Mouse (Mus musculus) C2C12 (cell line): ENCODE results near the gene Gal3st4. TPM values are rescaled to one million over a fixed set of nuclear protein-coding genes. Genes with fewer than 3 reads are reported as not detected.

Experiments used
- H3K27me3 ChIP-seq: one replicate; pipeline ENCODE4 v1.6.1; 2011; ENCODE audit not compliant: control insufficient read depth, insufficient read depth, insufficient read length
- H3K36me3 ChIP-seq: one replicate; pipeline ENCODE4 v1.6.1; 2011; ENCODE audit not compliant: control insufficient read depth, insufficient read depth
- H3K4me3 ChIP-seq: one replicate; pipeline ENCODE4 v1.5.1; 2011; ENCODE audit warnings: mild to moderate bottlenecking, control low read depth; ENCODE audit not compliant: poor library complexity, insufficient read depth, severe bottlenecking
- H3K79me2 ChIP-seq: one replicate; pipeline ENCODE4 v1.6.1; 2011; ENCODE audit not compliant: control insufficient read depth, insufficient read depth
- H3K79me3 ChIP-seq: one replicate; pipeline ENCODE4 v1.6.1; 2011; ENCODE audit warnings: low read depth, control low read depth
- H3ac ChIP-seq: one replicate; pipeline ENCODE3; 2011; ENCODE audit warnings: low read depth; ENCODE audit not compliant: control insufficient read depth, insufficient read length
- CEBPB ChIP-seq: IDR thresholded peaks from one replicate; pipeline ENCODE4 v1.6.1; 2011; ENCODE audit warnings: low read depth, mild to moderate bottlenecking, control low read depth, moderate library complexity
- CTCF ChIP-seq: IDR thresholded peaks from one replicate; pipeline ENCODE4 v1.5.1; 2011; ENCODE audit not compliant: control insufficient read depth, insufficient read depth, insufficient read length
- FOSL1 ChIP-seq: IDR thresholded peaks from one replicate; pipeline ENCODE4 v1.8.0; 2011; ENCODE audit warnings: mild to moderate bottlenecking, low read length; ENCODE audit not compliant: poor library complexity, insufficient read depth, severe bottlenecking
- MAX ChIP-seq: IDR thresholded peaks from one replicate; pipeline ENCODE4 v1.6.1; 2011; ENCODE audit warnings: mild to moderate bottlenecking, control low read depth
- MYOD1 ChIP-seq: IDR thresholded peaks from one replicate; pipeline ENCODE4 v1.6.1; 2011; ENCODE audit warnings: low read depth; ENCODE audit not compliant: control insufficient read depth, insufficient read length
- MYOG ChIP-seq: IDR thresholded peaks from one replicate; pipeline ENCODE4 v1.6.1; 2011; ENCODE audit not compliant: control insufficient read depth, insufficient read length; ENCODE audit errors: extremely low read depth
- USF1 ChIP-seq: IDR thresholded peaks from one replicate; pipeline ENCODE4 v1.6.1; 2011; ENCODE audit warnings: low read depth, mild to moderate bottlenecking, control low read depth, moderate library complexity
- polyA plus RNA-seq: library from polyadenylated mRNA; unstranded; fragments of >200 nt; fragmentation: generic; extraction: Trizol; gene quantifications from one replicate; pipeline ENCODE4 v1.2.1, GENCODE M21; 2012; ENCODE audit warnings: missing spikeins

Gene Gal3st4
- polyA plus RNA-seq, 1 experiment = 0.08 TPM

DNA sequence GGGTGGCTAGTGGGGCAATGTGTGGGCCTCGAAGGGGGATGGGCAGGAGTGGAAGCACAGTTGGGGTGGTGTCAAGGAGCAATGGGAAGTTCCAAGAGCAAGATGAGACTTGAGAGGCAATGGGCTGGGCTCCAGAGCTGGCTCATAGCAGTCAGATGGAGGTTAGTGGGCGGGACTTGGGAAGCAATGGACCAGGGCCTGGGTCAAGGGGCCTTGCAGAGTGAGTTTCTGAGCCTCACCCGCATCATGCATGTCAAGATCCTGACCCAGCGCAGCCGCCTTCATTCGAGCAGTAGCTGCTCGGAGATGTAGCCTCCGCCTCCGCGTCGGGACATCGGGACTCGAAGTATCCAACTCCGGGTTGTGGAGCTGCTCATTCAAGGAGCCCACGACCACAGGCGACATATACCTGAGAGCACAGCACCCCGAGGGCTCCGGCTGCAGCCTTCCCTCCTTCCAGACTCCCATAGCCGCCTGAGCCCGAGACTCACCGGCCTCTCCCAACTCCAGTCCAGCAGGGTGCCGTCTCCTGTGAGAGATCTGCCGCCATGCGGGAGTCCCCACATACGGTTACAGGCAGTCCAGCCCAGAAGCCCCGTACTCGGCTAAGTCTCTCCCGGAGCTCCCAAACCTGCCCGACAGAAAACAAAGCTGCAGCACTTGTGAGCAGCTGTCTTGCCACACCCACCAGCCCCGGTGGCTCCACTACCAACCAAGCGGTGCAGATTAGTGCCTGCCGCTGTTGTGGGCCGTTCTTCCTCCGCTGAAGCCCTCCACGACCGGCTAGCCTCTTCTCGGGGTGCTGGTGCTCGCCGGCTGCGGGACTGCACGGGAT is 2.8 kb upstream of the Gal3st4 start:
- Histone ChIP-seq H3K4me3 (no peak overlapping the region), H3K79me3 (no peaks in the 10 kb centered on the region), H3K79me2 (no peaks in the 10 kb centered on the region), H3K27me3 (peaks cover 17% of the 10 kb centered on the region), H3ac (no peak overlapping the region), H3K36me3 (no peaks in the 10 kb centered on the region)
- TF ChIP-seq MAX (no peak), CTCF (no peak), CEBPB (no peak), FOSL1 (no peak), MYOD1 (no peak), MYOG (no peak), USF1 (no peak)

DNA sequence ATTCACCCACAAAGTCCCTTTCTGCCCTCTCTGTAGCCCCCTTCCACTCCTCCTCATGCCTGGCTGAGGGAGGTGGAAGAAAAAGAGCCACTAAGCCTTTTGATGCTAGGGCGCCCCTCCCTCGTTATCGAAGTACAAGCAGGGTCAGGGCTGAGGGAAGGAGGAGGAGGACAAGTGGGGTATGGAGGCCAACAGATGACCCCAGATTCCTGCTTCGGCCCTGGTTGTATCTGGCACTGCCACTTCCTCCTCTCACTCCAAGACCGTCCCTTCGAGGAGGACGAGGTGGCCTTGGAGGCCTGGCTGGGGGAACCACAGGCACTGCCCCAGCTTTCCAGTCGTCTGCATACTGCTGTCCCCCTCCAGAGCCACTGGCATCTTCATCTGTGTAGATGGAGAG is 1.5 kb upstream of the Gal3st4 start:
- Histone ChIP-seq H3K36me3 (no peaks in the 10 kb centered on the region), H3K27me3 (peaks cover 17% of the 10 kb centered on the region), H3ac (no peak overlapping the region), H3K4me3 (no peak overlapping the region), H3K79me2 (no peaks in the 10 kb centered on the region), H3K79me3 (no peaks in the 10 kb centered on the region)
- TF ChIP-seq CTCF (no peak), FOSL1 (no peak), MYOG (no peak)

DNA sequence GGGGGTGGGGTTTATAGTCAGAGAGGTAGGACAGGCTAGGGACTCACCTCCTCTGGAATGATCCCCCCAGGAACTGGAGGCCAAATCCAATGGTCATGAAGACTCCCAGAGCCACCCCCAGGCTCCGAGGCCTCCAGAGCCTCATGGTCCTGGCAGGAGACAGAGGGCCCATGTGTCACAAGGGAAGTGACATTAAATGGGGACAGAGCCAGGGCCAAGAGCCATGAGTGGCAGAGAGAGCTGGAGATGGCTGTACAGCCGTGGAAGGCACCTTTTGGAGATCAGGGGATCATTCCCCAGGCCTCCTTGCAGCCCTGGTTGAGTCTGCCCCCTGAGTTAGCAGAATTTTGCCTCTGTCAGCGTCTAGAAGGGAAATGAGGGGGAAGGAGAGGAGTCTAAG is 1.4 kb downstream of the Gal3st4 start:
- TF ChIP-seq MAX = no peak
- no peak for TF ChIP-seq USF1
- TF ChIP-seq MYOD1 = no peak
- no peak for TF ChIP-seq CEBPB
- no peak for TF ChIP-seq CTCF
- no peak for TF ChIP-seq MYOG
- no peak for TF ChIP-seq FOSL1
- Histone ChIP-seq H3K79me2 (no peaks in the 10 kb centered on the region), H3K36me3 (no peaks in the 10 kb centered on the region), H3K4me3 (no peak overlapping the region), H3ac (no peak overlapping the region), H3K79me3 (no peaks in the 10 kb centered on the region), H3K27me3 (peaks cover 17% of the 10 kb centered on the region)

DNA sequence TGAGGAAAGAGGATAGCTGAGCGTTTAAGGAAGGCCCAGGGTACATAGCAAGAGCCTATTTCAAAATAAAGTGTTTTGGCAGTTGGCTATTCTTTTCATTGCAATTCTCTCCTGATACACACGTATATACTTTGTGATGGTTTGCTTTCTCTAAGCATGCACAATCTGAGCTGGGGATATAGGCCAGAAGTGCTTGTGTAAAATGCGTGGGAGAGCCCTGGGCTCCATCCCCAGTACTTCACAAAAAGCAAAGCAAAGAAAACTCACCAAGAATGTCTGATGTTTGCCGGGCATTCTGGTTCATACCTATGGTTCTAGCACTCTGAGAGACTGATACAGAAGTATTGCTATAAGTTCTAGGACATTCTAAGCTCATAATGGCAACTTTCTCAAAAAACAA is 3.7 kb downstream of the Gal3st4 start:
- Histone ChIP-seq H3K79me2 (peaks cover 8% of the 10 kb centered on the region), H3K79me3 (no peaks in the 10 kb centered on the region), H3ac (no peak overlapping the region), H3K36me3 (no peaks in the 10 kb centered on the region), H3K27me3 (peaks cover 14% of the 10 kb centered on the region), H3K4me3 (no peak overlapping the region)
- TF ChIP-seq CTCF (no peak), FOSL1 (no peak), MYOD1 (no peak), USF1 (no peak), MYOG (no peak), MAX (no peak), CEBPB (no peak)

DNA sequence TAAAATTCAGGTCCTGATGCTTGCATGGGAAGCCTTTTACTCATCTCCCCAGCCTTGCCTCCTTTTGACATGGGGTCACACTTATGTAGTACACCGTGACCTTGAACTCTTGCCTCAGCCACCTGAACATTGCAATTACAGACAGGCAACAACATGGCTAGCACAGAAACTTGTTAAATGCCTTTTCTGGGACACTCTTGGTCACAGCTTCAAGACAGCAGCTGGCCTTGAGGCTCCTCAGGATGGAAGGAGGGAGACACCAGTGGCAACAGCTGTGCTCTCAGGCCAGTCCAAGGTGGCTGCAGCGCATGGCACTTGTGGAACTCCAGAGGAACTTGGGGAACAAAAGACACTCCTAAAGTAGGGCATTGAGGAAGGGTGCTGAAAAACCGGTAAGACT is 5.5 kb downstream of the Gal3st4 start:
- no peak for TF ChIP-seq MYOD1
- TF ChIP-seq MYOG = no peak
- no peak for TF ChIP-seq FOSL1
- TF ChIP-seq USF1 = no peak
- Histone ChIP-seq H3ac (no peak overlapping the region), H3K79me3 (no peaks in the 10 kb centered on the region), H3K79me2 (peaks cover 24% of the 10 kb centered on the region), H3K36me3 (no peaks in the 10 kb centered on the region), H3K4me3 (no peak overlapping the region), H3K27me3 (peaks cover 6% of the 10 kb centered on the region)

DNA sequence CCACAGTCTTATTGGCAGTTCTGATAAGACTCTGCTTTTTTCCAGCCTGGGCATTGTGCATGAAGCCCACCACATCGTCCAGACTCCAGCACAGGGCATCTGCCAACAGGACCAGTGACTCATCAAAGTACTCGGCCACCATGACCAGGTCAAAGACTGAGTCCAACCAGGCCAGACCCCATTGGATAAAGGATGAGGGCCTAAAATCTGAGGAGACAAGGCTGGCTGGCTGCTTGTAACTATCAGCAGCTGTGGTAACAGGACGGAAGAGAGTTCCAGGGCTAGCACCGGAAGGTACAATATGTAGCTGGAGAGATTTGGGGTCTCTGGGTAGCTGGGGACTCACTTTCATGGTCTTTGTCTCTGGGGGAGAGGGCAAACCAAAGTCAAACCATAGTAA is 6.9 kb downstream of the Gal3st4 start:
- Histone ChIP-seq H3K79me3 (no peaks in the 10 kb centered on the region), H3K79me2 (peaks cover 24% of the 10 kb centered on the region), H3K36me3 (no peaks in the 10 kb centered on the region), H3ac (no peak overlapping the region), H3K27me3 (no peaks in the 10 kb centered on the region), H3K4me3 (no peak overlapping the region)
- TF ChIP-seq MYOG (no peak), FOSL1 (no peak), CTCF (no peak), CEBPB (no peak), MYOD1 (no peak), USF1 (no peak), MAX (no peak)
